Mouse (Mus musculus) liver, embryonic 14.5 days (tissue): Measurements from ENCODE around the gene Whrn.
A peak's percentile ranks its signal among the peaks of the same experiment; 100 is the strongest.

Source experiments
- CTCF ChIP-seq: IDR thresholded peaks from 2 replicates; pipeline ENCODE4 v1.5.1; 2016; ENCODE audit warnings: antibody characterized with exemption, low read depth, control low read depth
- EP300 ChIP-seq: IDR thresholded peaks from 2 replicates; pipeline ENCODE4 v1.6.1; 2016; ENCODE audit warnings: antibody characterized with exemption, low read depth

DNA sequence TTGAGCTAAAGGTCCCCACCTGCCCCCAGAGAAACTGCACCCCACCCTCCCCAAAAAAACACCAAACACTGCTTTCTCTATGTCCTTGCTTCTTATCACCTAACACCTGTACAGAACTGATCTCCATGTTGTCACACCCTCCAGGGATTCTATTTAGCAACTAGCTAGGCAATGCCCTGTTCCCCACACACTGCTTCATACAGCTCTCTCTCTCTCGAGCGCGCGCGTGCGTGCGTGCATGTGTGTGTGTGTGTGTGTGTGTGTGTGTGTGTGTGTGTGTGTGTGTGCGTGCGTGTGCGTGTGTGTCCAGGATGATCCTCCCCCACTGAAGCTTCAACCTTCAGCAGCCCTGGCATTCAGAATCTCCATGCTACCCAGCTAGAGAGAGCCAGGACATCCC, 93.7 kb downstream of the Whrn start:
- peak; percentile 46; the same call in 1 of the 2 replicates for TF ChIP-seq EP300
- no peak for TF ChIP-seq CTCF
